Mouse (Mus musculus) heart, postnatal 0 days (tissue): ENCODE results near the gene Rmnd5a. TPM values are rescaled to one million over a fixed set of nuclear protein-coding genes. Genes with fewer than 3 reads are reported as not detected.

Experiments used
- ATAC-seq: fragments of 200-750 bp; cut with Nextera tagmentation; 2 replicates; pipeline ENCODE4 v1.8.0; 2017; ENCODE audit warnings: low read depth, moderate number of reproducible peaks, moderate library complexity; ENCODE audit not compliant: insufficient read depth
- DNase-seq: peaks from one replicate; pipeline ENCODE4 v3.0.0-alpha.2; 2016; ENCODE audit warnings: low spot score
- H3K27ac ChIP-seq: fragments of 300-500 bp; sonication (generic); 2 replicates; pipeline ENCODE4 v1.5.1; 2014; ENCODE audit warnings: low read depth, mild to moderate bottlenecking
- H3K27me3 ChIP-seq: fragments of 300-500 bp; sonication (generic); 2 replicates; pipeline ENCODE4 v1.6.1; 2014; ENCODE audit warnings: low read length, mixed read lengths; ENCODE audit not compliant: control insufficient read depth, insufficient read depth
- H3K36me3 ChIP-seq: fragments of 300-500 bp; sonication (generic); replicated peaks from 2 replicates; pipeline ENCODE4 v1.6.1; 2014; ENCODE audit warnings: low read length, mixed read lengths; ENCODE audit not compliant: control insufficient read depth, insufficient read depth
- H3K4me1 ChIP-seq: fragments of 300-500 bp; sonication (generic); 2 replicates; pipeline ENCODE4 v1.6.1; 2014; ENCODE audit warnings: antibody characterized with exemption; ENCODE audit not compliant: control insufficient read depth, insufficient read depth
- H3K4me2 ChIP-seq: fragments of 300-500 bp; sonication (generic); 2 replicates; pipeline ENCODE4 v1.6.1; 2014; ENCODE audit warnings: low read depth, mild to moderate bottlenecking, low read length, moderate library complexity
- H3K4me3 ChIP-seq: fragments of 300-500 bp; sonication (generic); 2 replicates; pipeline ENCODE4 v1.5.1; 2014; ENCODE audit warnings: low read depth, low read length
- H3K9ac ChIP-seq: fragments of 300-500 bp; sonication (generic); replicated peaks from 2 replicates; pipeline ENCODE4 v1.6.1; 2014; ENCODE audit warnings: low read depth, low read length, mixed read lengths
- H3K9me3 ChIP-seq: fragments of 300-500 bp; sonication (generic); replicated peaks from 2 replicates; pipeline ENCODE4 v1.6.1; 2016; ENCODE audit warnings: low read length; ENCODE audit not compliant: control insufficient read depth
- CTCF ChIP-seq: IDR thresholded peaks from 2 replicates; pipeline ENCODE4 v1.5.1; 2016; ENCODE audit warnings: antibody characterized with exemption, control low read depth, low read depth
- EP300 ChIP-seq: IDR thresholded peaks from 2 replicates; pipeline ENCODE4 v1.6.1; 2016; ENCODE audit warnings: antibody characterized with exemption, low read depth
- WGBS: fragments of 180-500 bp; shearing (Covaris S2); extraction: QIAGEN DNeasy Blood & Tissue Kit; methylation state at CpG from one replicate; pipeline ENCODE4 v1.1.7; 2014; 5-methylcytosine and 5-hydroxymethylcytosine counted together
- polyA plus RNA-seq: library from polyadenylated mRNA; unstranded; fragments of >200 nt; fragmentation: Nextera tagmentation; extraction: Ambion mirVana; gene quantifications from 2 replicates; pipeline ENCODE4 v1.2.1, GENCODE M21; 2015
- total RNA-seq: library from RNA; depleted of rRNA; stranded (reverse); fragments of >200 nt; gene quantifications from 2 replicates; pipeline ENCODE4 v1.2.3, GENCODE M21; 2014; ENCODE audit warnings: low replicate concordance

Gene Rmnd5a
- total and polyA plus RNA-seq, 2 experiments from 2014 or later = 6.9 to 35.2 TPM

GRCm38 (mm10) chr6:71371085-71371605, 69.3 kb downstream of the Rmnd5a start:
- 81% methylated on average over 5 of the region's 5 CpGs for WGBS
- Histone ChIP-seq H3K27me3 (no peaks in the 10 kb centered on the region), H3K4me1 (no peaks in the 10 kb centered on the region), H3K9me3 (no peaks in the 10 kb centered on the region), H3K4me3 (no peak overlapping the region), H3K4me2 (no peak overlapping the region), H3K27ac (peak overlapping the region; percentile 7; the same call in 1 of the 2 replicates), H3K36me3 (no peaks in the 10 kb centered on the region), H3K9ac (no peak overlapping the region)
- TF ChIP-seq CTCF (no peak), EP300 (no peak)
- ATAC-seq (no peak), DNase-seq (no peak)

DNA sequence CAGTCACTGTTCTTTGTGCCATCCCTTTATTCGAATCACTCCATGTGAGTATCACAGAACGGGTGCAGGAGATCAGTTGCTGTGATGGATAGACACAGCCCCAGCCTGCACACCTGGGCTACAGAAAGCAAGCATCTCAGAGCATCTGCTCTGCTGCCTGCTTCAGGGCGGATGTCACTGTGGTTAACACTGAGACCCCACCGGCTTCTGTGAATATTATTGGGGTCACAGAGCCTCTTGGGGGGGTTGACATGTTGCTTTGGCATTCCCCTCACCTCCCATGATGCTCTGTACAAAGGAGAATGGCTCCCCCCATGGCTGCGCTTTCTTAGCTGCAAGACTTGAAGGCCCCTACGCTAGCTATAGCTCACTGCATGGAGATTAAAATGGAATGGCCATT, 71.0 kb downstream of the Rmnd5a start:
- Histone ChIP-seq H3K27ac (peak overlapping the region; percentile 25; the same call in 1 of the 2 replicates), H3K4me2 (no peak overlapping the region), H3K27me3 (no peaks in the 10 kb centered on the region), H3K4me1 (no peaks in the 10 kb centered on the region), H3K9ac (no peak overlapping the region), H3K9me3 (no peaks in the 10 kb centered on the region), H3K4me3 (no peak overlapping the region), H3K36me3 (no peaks in the 10 kb centered on the region)
- ATAC-seq = no peak
- no peak for DNase-seq
- 83% methylated on average over 6 of the region's 6 CpGs for WGBS
- TF ChIP-seq CTCF = no peak
- TF ChIP-seq EP300 = no peak

GRCm38 (mm10) chr6:71363995-71364394, 76.4 kb downstream of the Rmnd5a start:
- H3K4me1 ChIP-seq = no peaks in the 10 kb centered on the region
- H3K27ac ChIP-seq = no peak overlapping the region
- WGBS = 72% methylated on average over 2 of the region's 2 CpGs
- no peak overlapping the region for H3K4me3 ChIP-seq
- TF ChIP-seq EP300 (no peak), CTCF (no peak)
- H3K9me3 ChIP-seq = no peaks in the 10 kb centered on the region
- H3K4me2 ChIP-seq = no peak overlapping the region
- no peaks in the 10 kb centered on the region for H3K27me3 ChIP-seq
- ATAC-seq (no peak), DNase-seq (no peak)
- no peaks in the 10 kb centered on the region for H3K36me3 ChIP-seq
- no peak overlapping the region for H3K9ac ChIP-seq

GRCm38 (mm10) chr6:71361156-71361670, 79.2 kb downstream of the Rmnd5a start:
- Histone ChIP-seq H3K4me3 (no peak overlapping the region), H3K36me3 (no peaks in the 10 kb centered on the region), H3K9me3 (no peaks in the 10 kb centered on the region), H3K4me2 (peak overlapping the region; percentile 6; the same call in 1 of the 2 replicates), H3K27ac (no peak overlapping the region; the same call in 1 of the 2 replicates), H3K9ac (no peak overlapping the region), H3K4me1 (no peaks in the 10 kb centered on the region), H3K27me3 (no peaks in the 10 kb centered on the region)
- ATAC-seq (no peak), DNase-seq (no peak)
- no peak for TF ChIP-seq CTCF
- TF ChIP-seq EP300 = no peak
- 75% methylated on average over 10 of the region's 10 CpGs for WGBS

- 45% methylated on average over 5 of the region's 5 CpGs for WGBS
- peak overlapping the region; percentile 6; the same call in 1 of the 2 replicates for H3K4me2 ChIP-seq
- TF ChIP-seq EP300 = no peak
- no peak for TF ChIP-seq CTCF
These were observed 79.7 kb downstream of the Rmnd5a start for GRCm38 (mm10) chr6:71360751-71361150.

DNA sequence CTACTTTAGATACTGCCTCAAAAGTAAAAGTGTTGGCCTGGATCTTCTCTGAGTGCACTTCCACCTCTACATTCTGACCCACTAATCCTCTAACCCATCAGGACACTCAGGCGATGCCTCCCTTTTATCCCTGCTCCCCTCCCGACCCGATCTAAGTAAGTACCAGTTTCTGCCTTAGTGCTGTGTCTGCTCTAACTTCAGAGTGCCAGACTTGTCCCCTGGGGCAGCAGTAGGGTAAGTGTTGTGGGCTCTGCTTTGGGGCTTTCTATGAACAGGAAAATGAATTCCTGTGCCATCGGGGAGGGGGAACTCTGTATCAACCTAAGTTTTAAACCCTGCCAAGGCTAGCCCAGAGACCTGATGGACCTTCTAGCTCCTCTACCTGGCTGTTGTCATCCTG, 80.2 kb downstream of the Rmnd5a start:
- WGBS = 71% methylated on average over 4 of the region's 4 CpGs
- H3K4me1 ChIP-seq = no peaks in the 10 kb centered on the region

More at GRCm38 (mm10) chr6:71360751-71361150, 79.7 kb downstream of the Rmnd5a start:
- no peak overlapping the region; the same call in 1 of the 2 replicates for H3K27ac ChIP-seq
- H3K9me3 ChIP-seq = no peaks in the 10 kb centered on the region
- H3K36me3 ChIP-seq = no peaks in the 10 kb centered on the region
- no peak overlapping the region for H3K9ac ChIP-seq
- DNase-seq = no peak
- H3K27me3 ChIP-seq = no peaks in the 10 kb centered on the region
- ATAC-seq = no peak
- no peak overlapping the region; the same call in 1 of the 2 replicates for H3K4me3 ChIP-seq
- no peaks in the 10 kb centered on the region for H3K4me1 ChIP-seq

More for the DNA sequence above, 80.2 kb downstream of the Rmnd5a start:
- Histone ChIP-seq H3K27me3 (no peaks in the 10 kb centered on the region), H3K4me3 (no peak overlapping the region; the same call in 1 of the 2 replicates), H3K27ac (no peak overlapping the region; the same call in 1 of the 2 replicates), H3K9me3 (no peaks in the 10 kb centered on the region), H3K4me2 (no peak overlapping the region; the same call in 1 of the 2 replicates), H3K9ac (no peak overlapping the region), H3K36me3 (no peaks in the 10 kb centered on the region)
- DNase-seq (no peak), ATAC-seq (no peak)
- TF ChIP-seq CTCF (no peak), EP300 (no peak)
